Mouse (Mus musculus): ENCODE measurements around the gene Syne3. TPM values are rescaled to one million over a fixed set of nuclear protein-coding genes. Genes with fewer than 3 reads are reported as not detected.

Gene Syne3
- 3.1 and 3.7 TPM in 2 replicates for polyA plus RNA-seq (2015; fragmentation: Nextera tagmentation; extraction: Ambion mirVana)

DNA sequence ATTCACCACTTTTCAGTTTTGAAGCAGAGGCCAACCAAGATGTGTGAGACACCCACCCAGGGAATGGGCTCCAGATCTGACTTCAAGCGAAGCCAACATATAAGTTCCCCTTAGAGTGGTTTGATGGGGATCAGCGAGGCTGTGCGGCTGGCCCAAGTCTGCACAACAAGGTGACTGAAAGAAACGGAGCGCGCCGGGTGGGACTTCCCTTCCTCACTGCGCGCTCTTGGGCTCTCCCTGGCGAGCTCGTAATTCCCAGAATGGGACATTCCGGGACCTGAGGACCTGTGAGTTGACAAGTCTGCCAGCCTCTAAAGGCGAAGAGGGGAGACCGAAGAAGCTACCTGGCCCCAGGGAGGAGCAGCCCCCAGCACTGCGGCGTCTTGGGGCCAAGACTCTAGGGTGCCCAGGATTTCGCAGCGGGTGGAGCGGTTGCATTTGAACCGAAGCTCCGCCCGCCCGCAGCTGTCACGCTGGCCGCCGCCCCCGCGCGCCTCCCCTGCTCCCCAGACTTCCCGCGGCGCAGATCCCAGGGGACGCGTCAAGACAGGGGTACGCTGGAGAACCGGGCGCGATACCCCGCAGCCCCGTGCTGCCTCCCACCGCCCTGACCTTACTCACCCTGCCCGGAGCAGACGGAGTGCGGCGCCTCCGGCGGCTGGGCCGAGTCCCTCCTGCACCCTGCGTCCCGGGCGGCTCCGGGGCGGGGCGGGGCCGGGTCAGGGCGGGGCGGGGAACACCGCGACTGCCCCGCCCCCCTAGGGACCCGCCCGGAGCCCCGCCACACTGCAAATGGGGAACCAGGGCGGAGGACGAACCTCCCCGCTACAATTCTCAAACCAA, at the start of gene Syne3:
TSS of gene Syne3 (minus strand) at position 440 of the 843 bp plus-strand sequence.

DNA sequence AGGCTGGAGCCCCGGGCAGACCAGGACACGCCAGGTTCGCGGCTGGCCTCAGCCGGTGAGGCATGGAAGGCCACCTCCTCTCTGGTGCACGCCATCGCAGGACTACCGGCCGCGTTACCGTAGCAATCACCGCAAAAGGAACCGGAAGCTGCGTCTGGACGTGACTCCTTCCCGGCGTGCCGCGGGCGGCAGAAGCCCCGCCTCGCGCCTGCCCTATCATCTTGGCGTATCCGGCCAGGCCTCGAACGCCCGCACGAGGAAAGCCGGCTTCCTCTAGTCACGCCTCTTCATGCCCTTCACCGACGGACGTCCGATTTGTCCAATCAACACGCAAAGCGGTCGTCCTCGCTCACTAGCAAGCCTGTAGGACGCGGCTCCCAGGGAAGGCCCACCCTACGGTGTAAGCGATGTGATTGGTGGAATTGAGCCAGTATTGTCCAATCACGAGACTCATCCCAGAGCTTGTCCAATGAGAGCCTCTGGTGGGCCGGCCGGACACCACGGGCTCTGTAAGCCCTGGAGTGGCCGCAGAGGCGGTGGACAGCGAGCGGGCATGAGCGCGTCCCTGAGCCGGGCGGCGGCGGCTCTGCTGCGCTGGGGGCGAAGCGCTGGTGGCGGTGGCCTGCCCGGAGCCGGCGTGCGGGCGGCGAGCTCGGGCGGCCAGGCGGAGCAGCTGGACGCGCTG, 22.7 kb upstream of the Syne3 start, which contains the start of gene Glrx5:
TSS of gene Glrx5 (plus strand) at position 542 of the 685 bp plus-strand sequence.

Small RNA genes within 50 kb of the gene (microRNA-seq; reads per million reads assigned to microRNA genes)
- gene Mir3069: 1.1 to 1.3 reads per million in 2 experiments

Other genes starting within 250 kb of the Syne3 start
- 0.49 and 0.94 TPM in 2 replicates for gene Clmn, start 144.7 kb downstream of the Syne3 start, polyA plus RNA-seq (2015; fragmentation: Nextera tagmentation; extraction: Ambion mirVana)
- gene Glrx5, start 22.9 kb upstream of the Syne3 start, polyA plus RNA-seq (2015; fragmentation: Nextera tagmentation; extraction: Ambion mirVana): 222 and 225 TPM in 2 replicates
- gene Tcl1b2, start 136.2 kb upstream of the Syne3 start, polyA plus RNA-seq (2015; fragmentation: Nextera tagmentation; extraction: Ambion mirVana): not detected in 2 replicates
- gene Tcl1b1, start 149.9 kb upstream of the Syne3 start, polyA plus RNA-seq (2015; fragmentation: Nextera tagmentation; extraction: Ambion mirVana): not detected in 2 replicates
- gene Tcl1b5, start 166.5 kb upstream of the Syne3 start, polyA plus RNA-seq (2015; fragmentation: Nextera tagmentation; extraction: Ambion mirVana): not detected in 2 replicates
- gene Tcl1b3, start 181.2 kb upstream of the Syne3 start, polyA plus RNA-seq (2015; fragmentation: Nextera tagmentation; extraction: Ambion mirVana): not detected in 2 replicates
- not detected in 2 replicates for gene Tcl1b4, start 192.1 kb upstream of the Syne3 start, polyA plus RNA-seq (2015; fragmentation: Nextera tagmentation; extraction: Ambion mirVana)
- gene Tcl1, start 213.0 kb upstream of the Syne3 start, polyA plus RNA-seq (2015; fragmentation: Nextera tagmentation; extraction: Ambion mirVana): not detected in 2 replicates

All from skeletal muscle tissue, postnatal 0 days (tissue).